Mouse (Mus musculus): ENCODE results near the gene Pm20d1.

- TF ChIP-seq EP300 (IDR thresholded peaks at IDR 0.05; ENCODE audit: low read depth) (no peak), CTCF (IDR thresholded peaks at IDR 0.05; ENCODE audit: low read depth) (no peak)
Observed at GRCm38 (mm10) chr1:131837035-131837434, 39.9 kb downstream of the Pm20d1 start.
